Mouse (Mus musculus): ENCODE measurements around the gene Btbd35f6. TPM values are rescaled to one million over a fixed set of nuclear protein-coding genes. Genes with fewer than 3 reads are reported as not detected.
"Not testable (repeated sequence)": the region's sequence is repeated elsewhere in the genome, so short reads cannot be mapped to it uniquely, and the experiment has no call there.

Btbd35f6 gene
- not detected for total RNA-seq (2021)
- long read RNA-seq, experiment 1 = 0 reads
- long read RNA-seq, experiment 2 = 0 reads

GRCm38 (mm10) chrX:33956440-33956839 is at the start of gene Btbd35f6:
Btbd35f6 (minus strand) TSS chrX:33956540.
- DNase-seq = not testable (repeated sequence)

GRCm38 (mm10) chrX:33986716-33987115 is 30.4 kb upstream of the Btbd35f6 start, which contains the start of gene Gm21870:
Gm21870 (minus strand) TSS chrX:33986816.
- not testable (repeated sequence) for DNase-seq

DNA sequence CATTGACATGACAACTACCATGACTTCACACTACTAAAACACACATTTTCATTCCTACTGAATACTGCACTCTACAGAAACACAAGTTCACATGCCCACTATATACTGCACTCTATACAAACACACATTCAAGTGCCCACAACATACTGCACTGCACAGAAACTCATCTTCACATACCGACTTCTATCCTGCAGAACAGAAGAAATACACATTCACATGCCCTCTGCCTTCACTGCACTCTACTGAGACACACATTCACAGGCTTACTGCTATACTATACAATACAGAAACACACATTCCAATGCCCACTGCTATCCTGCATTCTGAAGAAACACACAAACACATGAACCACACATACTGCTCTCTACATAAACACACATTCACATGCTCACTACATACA is 26.1 kb downstream of the Btbd35f6 start:
- not testable (repeated sequence) for DNase-seq

GRCm38 (mm10) chrX:33928225-33928624 is 28.1 kb downstream of the Btbd35f6 start:
- DNase-seq = not testable (repeated sequence)

DNA sequence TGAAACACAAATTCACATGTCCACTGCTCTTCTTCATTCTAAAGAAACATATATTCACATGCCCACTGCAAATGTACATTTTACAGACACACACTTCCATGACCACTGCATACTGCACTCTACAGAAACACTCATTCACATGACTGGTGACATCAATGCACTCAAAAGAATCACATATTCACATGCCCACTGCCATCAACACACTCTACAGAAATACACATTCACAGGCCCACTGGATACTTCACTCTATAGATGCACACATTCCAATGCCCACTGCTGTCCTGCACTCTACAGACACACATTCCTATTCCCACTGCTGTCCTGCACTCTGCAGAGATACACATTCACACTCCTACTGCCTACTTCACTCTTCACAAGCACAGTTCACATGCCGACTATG is 30.0 kb downstream of the Btbd35f6 start:
- not testable (repeated sequence) for DNase-seq

GRCm38 (mm10) chrX:33925420-33925819 is 30.9 kb downstream of the Btbd35f6 start:
- DNase-seq = not testable (repeated sequence)

Other genes with a start within 250 kb of the Btbd35f6 start
- gene Gm21870, start 30.3 kb upstream of the Btbd35f6 start, total RNA-seq (2021) = not detected
- gene Btbd35f9, start 205.0 kb upstream of the Btbd35f6 start, total RNA-seq (2021) = not detected